Mouse (Mus musculus) forebrain, embryonic 16.5 days (tissue): ENCODE data around the gene Tnfsf11. TPM values are rescaled to one million over a fixed set of nuclear protein-coding genes. Genes with fewer than 3 reads are reported as not detected.
A peak's percentile ranks its signal among the peaks of the same experiment; 100 is the strongest.

ENCODE experiments used
- ATAC-seq: fragments of 200-750 bp; cut with Nextera tagmentation; 2 replicates; pipeline ENCODE4 v1.8.0; 2017; ENCODE audit warnings: mild to moderate bottlenecking, moderate library complexity
- H3K27ac ChIP-seq: fragments of 300-500 bp; sonication (generic); 2 replicates; pipeline ENCODE4 v1.5.1; 2014; ENCODE audit warnings: low read length, control low read depth
- H3K27me3 ChIP-seq: fragments of 300-500 bp; sonication (generic); replicated peaks from 2 replicates; pipeline ENCODE4 v1.6.1; 2014; ENCODE audit warnings: low read length; ENCODE audit not compliant: control insufficient read depth, insufficient read depth
- H3K36me3 ChIP-seq: fragments of 300-500 bp; sonication (generic); 2 replicates; pipeline ENCODE4 v1.6.1; 2014; ENCODE audit not compliant: control insufficient read depth, insufficient read depth
- H3K4me1 ChIP-seq: fragments of 300-500 bp; sonication (generic); replicated peaks from 2 replicates; pipeline ENCODE4 v1.6.1; 2014; ENCODE audit warnings: low read length; ENCODE audit not compliant: control insufficient read depth, insufficient read depth
- H3K4me2 ChIP-seq: fragments of 300-500 bp; sonication (generic); 2 replicates; pipeline ENCODE4 v1.6.1; 2014; ENCODE audit warnings: mild to moderate bottlenecking, low read length, control low read depth
- H3K4me3 ChIP-seq: fragments of 300-500 bp; sonication (generic); replicated peaks from 2 replicates; pipeline ENCODE4 v1.5.1; 2014; ENCODE audit warnings: mild to moderate bottlenecking, low read length, control low read depth
- H3K9ac ChIP-seq: fragments of 300-500 bp; sonication (generic); replicated peaks from 2 replicates; pipeline ENCODE4 v1.6.1; 2014; ENCODE audit warnings: low read depth, low read length, control low read depth
- H3K9me3 ChIP-seq: fragments of 300-500 bp; sonication (generic); 2 replicates; pipeline ENCODE4 v1.6.1; 2016; ENCODE audit warnings: low read length; ENCODE audit not compliant: control insufficient read depth
- WGBS: fragments of 180-500 bp; shearing (Covaris S2); extraction: QIAGEN DNeasy Blood & Tissue Kit; methylation state at CpG from one replicate; pipeline ENCODE4 v1.1.7; 2014; 5-methylcytosine and 5-hydroxymethylcytosine counted together
- polyA plus RNA-seq: library from polyadenylated mRNA; unstranded; fragments of >200 nt; fragmentation: Nextera tagmentation; extraction: Ambion mirVana; gene quantifications from 2 replicates; pipeline ENCODE4 v1.2.1, GENCODE M21; 2015

Gene Tnfsf11
- polyA plus RNA-seq, 1 experiment from 2014 or later = 0.15 TPM

- 89% methylated on average over 9 of the region's 9 CpGs for WGBS
- no peaks in the 10 kb centered on the region for H3K36me3 ChIP-seq
- H3K4me3 ChIP-seq = no peak overlapping the region
- no peaks in the 10 kb centered on the region for H3K9me3 ChIP-seq
- no peak overlapping the region for H3K4me2 ChIP-seq
- H3K27ac ChIP-seq = no peak overlapping the region
- no peaks in the 10 kb centered on the region; the same call in 1 of the 2 replicates for H3K4me1 ChIP-seq
- H3K9ac ChIP-seq = no peak overlapping the region
- no peak for ATAC-seq
- H3K27me3 ChIP-seq = no peaks in the 10 kb centered on the region
Observed at GRCm38 (mm10) chr14:78274146-78274545, 33.7 kb downstream of the Tnfsf11 start.

DNA sequence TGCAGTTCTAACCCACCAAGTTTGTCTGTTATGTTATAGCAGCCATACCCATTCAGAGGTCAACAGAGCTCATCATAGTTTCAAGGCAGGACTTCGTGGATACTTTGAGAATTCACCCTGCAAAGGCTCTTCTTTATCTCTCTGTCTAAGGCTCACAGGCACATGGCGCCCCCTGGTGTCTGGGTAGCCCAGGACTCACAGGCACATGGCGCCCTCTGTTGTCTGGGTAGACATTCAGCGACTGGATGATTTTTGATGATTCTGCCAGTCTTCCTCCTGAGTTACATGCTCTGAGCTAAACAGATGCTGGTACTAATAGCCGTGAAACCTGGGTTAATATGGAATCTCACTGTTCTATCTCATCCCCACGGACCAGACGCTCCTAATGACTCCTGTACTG lies 34.3 kb downstream of the Tnfsf11 start:
- H3K4me1 ChIP-seq = no peaks in the 10 kb centered on the region; the same call in 1 of the 2 replicates
- H3K4me3 ChIP-seq = no peak overlapping the region
- no peaks in the 10 kb centered on the region for H3K36me3 ChIP-seq
- no peaks in the 10 kb centered on the region for H3K9me3 ChIP-seq
- WGBS = 79% methylated on average over 7 of the region's 7 CpGs
- no peak overlapping the region for H3K4me2 ChIP-seq
- no peaks in the 10 kb centered on the region for H3K27me3 ChIP-seq
- no peak for ATAC-seq
- H3K9ac ChIP-seq = no peak overlapping the region
- no peak overlapping the region for H3K27ac ChIP-seq

DNA sequence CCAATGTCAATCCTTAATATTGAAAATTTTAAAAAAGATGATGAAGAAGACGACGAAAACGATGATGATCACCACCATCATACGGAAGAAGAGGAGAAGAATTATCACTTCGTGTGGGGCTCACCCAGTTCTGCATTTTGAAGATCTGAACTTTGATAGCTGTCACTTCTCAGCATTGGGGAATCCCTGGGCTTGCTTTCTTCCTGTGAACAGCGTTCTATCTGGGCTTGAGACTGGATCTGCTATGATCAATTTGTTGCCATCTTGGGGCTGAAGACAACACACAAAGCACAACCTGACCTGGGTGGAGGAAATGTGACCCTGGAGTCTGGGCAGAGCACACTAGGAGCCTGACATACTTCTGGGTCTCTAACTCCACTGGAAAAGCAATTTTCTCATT lies 43.0 kb downstream of the Tnfsf11 start:
- no peaks in the 10 kb centered on the region for H3K9me3 ChIP-seq
- no peaks in the 10 kb centered on the region for H3K27me3 ChIP-seq
- no peak for ATAC-seq
- no peak overlapping the region for H3K9ac ChIP-seq
- H3K27ac ChIP-seq = no peak overlapping the region
- 91% methylated on average over 6 of the region's 6 CpGs for WGBS
- H3K4me3 ChIP-seq = no peak overlapping the region
- no peaks in the 10 kb centered on the region for H3K36me3 ChIP-seq
- H3K4me2 ChIP-seq = no peak overlapping the region
- H3K4me1 ChIP-seq = no peaks in the 10 kb centered on the region

- no peak for ATAC-seq
- no peaks in the 10 kb centered on the region for H3K36me3 ChIP-seq
- H3K4me2 ChIP-seq = no peak overlapping the region
- no peak overlapping the region for H3K27ac ChIP-seq
- H3K4me3 ChIP-seq = no peak overlapping the region
- WGBS = 85% methylated on average over 7 of the region's 7 CpGs
- no peaks in the 10 kb centered on the region for H3K27me3 ChIP-seq
- no peak overlapping the region for H3K9ac ChIP-seq
- no peaks in the 10 kb centered on the region for H3K9me3 ChIP-seq
- no peaks in the 10 kb centered on the region for H3K4me1 ChIP-seq
Observed at GRCm38 (mm10) chr14:78262596-78262995, 45.2 kb downstream of the Tnfsf11 start.

- ATAC-seq = peak; percentile 75
Observed at GRCm38 (mm10) chr14:78261246-78261645, 46.6 kb downstream of the Tnfsf11 start.

DNA sequence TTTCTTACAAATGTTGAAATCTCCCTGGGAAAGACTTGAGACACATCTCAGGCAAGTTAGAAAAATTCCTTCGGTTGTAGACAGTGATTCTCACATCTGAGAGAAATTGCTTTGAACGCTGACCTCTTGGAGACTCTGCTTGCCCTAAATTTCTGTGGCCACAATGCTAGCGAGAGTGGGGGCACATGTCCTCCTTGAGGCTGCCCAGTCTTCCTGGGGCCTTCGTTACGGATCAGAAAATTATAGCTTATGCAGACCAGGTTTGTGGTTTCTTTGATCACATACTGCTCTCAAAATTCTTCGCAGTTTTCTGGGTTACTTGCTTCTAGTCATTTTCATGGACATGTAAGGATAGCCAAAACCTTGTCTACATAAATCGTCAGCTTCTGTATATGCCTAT lies 53.8 kb downstream of the Tnfsf11 start:
- Histone ChIP-seq H3K36me3 (no peaks in the 10 kb centered on the region), H3K9me3 (no peaks in the 10 kb centered on the region), H3K4me2 (no peak overlapping the region), H3K4me1 (no peaks in the 10 kb centered on the region), H3K27ac (no peak overlapping the region), H3K9ac (no peak overlapping the region), H3K27me3 (no peaks in the 10 kb centered on the region), H3K4me3 (no peak overlapping the region)
- WGBS = 88% methylated on average over 7 of the region's 7 CpGs
- ATAC-seq = no peak

More at GRCm38 (mm10) chr14:78261246-78261645, 46.6 kb downstream of the Tnfsf11 start:
- H3K4me3 ChIP-seq = no peak overlapping the region
- no peaks in the 10 kb centered on the region for H3K27me3 ChIP-seq
- H3K36me3 ChIP-seq = no peaks in the 10 kb centered on the region
- H3K27ac ChIP-seq = no peak overlapping the region
- WGBS = 73% methylated on average over 7 of the region's 7 CpGs
- H3K4me2 ChIP-seq = no peak overlapping the region
- no peaks in the 10 kb centered on the region for H3K4me1 ChIP-seq
- H3K9ac ChIP-seq = no peak overlapping the region
- no peaks in the 10 kb centered on the region for H3K9me3 ChIP-seq

DNA sequence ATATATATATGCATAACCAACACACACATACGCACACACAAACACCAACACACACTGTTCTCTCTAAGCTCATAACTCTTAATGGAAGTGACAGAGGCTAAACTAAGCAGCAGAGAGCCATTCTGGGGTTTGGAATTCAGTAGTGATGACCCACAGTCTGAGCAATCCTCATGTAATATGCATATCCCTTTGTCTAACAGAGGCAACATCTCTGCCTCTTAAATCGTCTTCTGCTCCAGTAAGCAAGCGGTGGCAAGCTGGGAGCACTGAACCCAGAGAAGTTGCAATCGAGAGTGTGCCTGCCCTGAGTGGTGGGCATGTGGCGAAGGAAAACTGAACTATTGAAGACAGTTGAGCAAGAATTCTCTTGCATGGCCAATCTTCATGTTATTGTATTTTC lies 61.2 kb downstream of the Tnfsf11 start:
- Histone ChIP-seq H3K27me3 (no peaks in the 10 kb centered on the region), H3K9ac (no peak overlapping the region), H3K4me3 (no peak overlapping the region), H3K27ac (no peak overlapping the region), H3K36me3 (no peaks in the 10 kb centered on the region), H3K4me2 (no peak overlapping the region), H3K9me3 (no peaks in the 10 kb centered on the region), H3K4me1 (no peaks in the 10 kb centered on the region)
- 72% methylated on average over 5 of the region's 5 CpGs for WGBS
- ATAC-seq = no peak

GRCm38 (mm10) chr14:78244811-78245210 lies 63.0 kb downstream of the Tnfsf11 start:
- 76% methylated on average over 4 of the region's 4 CpGs for WGBS
- H3K9ac ChIP-seq = no peak overlapping the region
- H3K27me3 ChIP-seq = no peaks in the 10 kb centered on the region
- no peaks in the 10 kb centered on the region for H3K4me1 ChIP-seq
- no peaks in the 10 kb centered on the region for H3K36me3 ChIP-seq
- no peak overlapping the region for H3K4me2 ChIP-seq
- H3K9me3 ChIP-seq = no peaks in the 10 kb centered on the region
- no peak for ATAC-seq
- H3K27ac ChIP-seq = no peak overlapping the region
- H3K4me3 ChIP-seq = no peak overlapping the region

- Histone ChIP-seq H3K9me3 (no peaks in the 10 kb centered on the region), H3K27me3 (no peaks in the 10 kb centered on the region), H3K27ac (no peak overlapping the region), H3K4me2 (no peak overlapping the region), H3K4me3 (no peak overlapping the region), H3K36me3 (no peaks in the 10 kb centered on the region), H3K9ac (no peak overlapping the region), H3K4me1 (no peaks in the 10 kb centered on the region)
- no peak for ATAC-seq
- WGBS = 90% methylated on average over 6 of the region's 6 CpGs
Observed at GRCm38 (mm10) chr14:78239346-78239745, 68.5 kb downstream of the Tnfsf11 start.

GRCm38 (mm10) chr14:78237238-78237637 lies 70.6 kb downstream of the Tnfsf11 start:
- Histone ChIP-seq H3K27ac (no peak overlapping the region), H3K9ac (no peak overlapping the region), H3K4me1 (no peaks in the 10 kb centered on the region), H3K4me2 (no peak overlapping the region), H3K36me3 (no peaks in the 10 kb centered on the region), H3K9me3 (no peaks in the 10 kb centered on the region), H3K27me3 (no peaks in the 10 kb centered on the region), H3K4me3 (no peak overlapping the region)
- ATAC-seq = no peak
- WGBS = 59% methylated on average over 6 of the region's 6 CpGs
